Mouse (Mus musculus): ENCODE measurements at regions not wholly inside any gene's neighbourhood (a gene's known extent, or its start where the extent isn't known, plus 50 kb on each side); places are given as distances from the start of the nearest gene placed in this dataset.

- in situ Hi-C loops (cut with MboI; ENCODE audit: unreplicated experiment in 2 of 2), result no loop called here
Measured at GRCm38 (mm10) chr14:36155757-36156156, 61.0 kb downstream of the 4930474N05Rik start.

- in situ Hi-C loops (cut with MboI; ENCODE audit: unreplicated experiment in 2 of 2), result no loop called here
Measured at GRCm38 (mm10) chr14:36156175-36156574, 61.5 kb downstream of the 4930474N05Rik start.

- in situ Hi-C loops (cut with MboI; ENCODE audit: unreplicated experiment in 2 of 2), result no loop called here
Measured at GRCm38 (mm10) chr14:36183701-36184100, 89.0 kb downstream of the 4930474N05Rik start.

- in situ Hi-C loops (cut with MboI; ENCODE audit: unreplicated experiment in 2 of 2), result no loop called here
Measured at GRCm38 (mm10) chr14:36196517-36196916, 101.8 kb downstream of the 4930474N05Rik start.

- in situ Hi-C loops (cut with MboI; ENCODE audit: unreplicated experiment in 2 of 2), result no loop called here
Measured at GRCm38 (mm10) chr14:36198396-36198795, 103.7 kb downstream of the 4930474N05Rik start.

- in situ Hi-C loops (cut with MboI; ENCODE audit: unreplicated experiment in 2 of 2), result no loop called here
Measured at GRCm38 (mm10) chr14:36203855-36204254, 109.1 kb downstream of the 4930474N05Rik start.

- in situ Hi-C loops (cut with MboI; ENCODE audit: unreplicated experiment in 2 of 2), result no loop called here
Measured at GRCm38 (mm10) chr14:36212830-36213229, 118.1 kb downstream of the 4930474N05Rik start.

- in situ Hi-C loops (cut with MboI; ENCODE audit: unreplicated experiment in 2 of 2), result no loop called here
Measured at GRCm38 (mm10) chr14:36245849-36246248, 151.1 kb downstream of the 4930474N05Rik start.

- in situ Hi-C loops (cut with MboI; ENCODE audit: unreplicated experiment in 2 of 2), result no loop called here
Measured at GRCm38 (mm10) chr14:36262126-36262525, 167.4 kb downstream of the 4930474N05Rik start.

GRCm38 (mm10) chr14:36283825-36284414, 189.2 kb downstream of the 4930474N05Rik start:
- in situ Hi-C loops (cut with MboI; ENCODE audit: unreplicated experiment in 2 of 2), result no loop called here

GRCm38 (mm10) chr14:36288697-36289286, 194.1 kb downstream of the 4930474N05Rik start:
- in situ Hi-C loops (cut with MboI; ENCODE audit: unreplicated experiment in 2 of 2), result no loop called here

GRCm38 (mm10) chr14:36310324-36310723, 215.6 kb downstream of the 4930474N05Rik start:
- in situ Hi-C loops (cut with MboI; ENCODE audit: unreplicated experiment in 2 of 2), result loop anchor here (10.0 to 25.0 kb wide), 3 partner anchors 552 to 824 kb away; partner anchors contain the start of genes Ccser2 (in 1 of the 2) and Ghitm (in 1 of the 2)

- in situ Hi-C loops (cut with MboI; ENCODE audit: unreplicated experiment in 2 of 2), result loop anchor here (10.0 to 25.0 kb wide), 3 partner anchors 548 to 820 kb away; partner anchors contain the start of genes Ccser2 (in 1 of the 2) and Ghitm (in 1 of the 2)
Measured at GRCm38 (mm10) chr14:36314673-36315072, 220.0 kb downstream of the 4930474N05Rik start.

GRCm38 (mm10) chr14:36316418-36317111, 221.8 kb downstream of the 4930474N05Rik start:
- in situ Hi-C loops (cut with MboI; ENCODE audit: unreplicated experiment in 2 of 2), result loop anchor here (10.0 to 25.0 kb wide), 3 partner anchors 546 to 818 kb away; partner anchors contain the start of genes Ccser2 (in 1 of the 2) and Ghitm (in 1 of the 2)

- in situ Hi-C loops (cut with MboI; ENCODE audit: unreplicated experiment in 2 of 2), result loop anchor here in 1 of 2 experiments (25.0 kb wide), 1 partner anchor 634 kb away; the partner anchor contains the start of gene Ccser2
Measured at GRCm38 (mm10) chr14:36328258-36328891, 233.7 kb downstream of the 4930474N05Rik start.

- in situ Hi-C loops (cut with MboI; ENCODE audit: unreplicated experiment in 2 of 2), result loop anchor here in 1 of 2 experiments (25.0 kb wide), 1 partner anchor 621 kb away; the partner anchor contains the start of gene Ccser2
Measured at GRCm38 (mm10) chr14:36340832-36341231, 246.1 kb downstream of the 4930474N05Rik start.

All from v-Abl transformed pro-B cells (cell line).